Mouse (Mus musculus): ENCODE results near the gene Gm26566. TPM values are rescaled to one million over a fixed set of nuclear protein-coding genes. Genes with fewer than 3 reads are reported as not detected.

Gm26566 gene
- polyA plus RNA-seq, 1 experiment, result 2.0 TPM

GRCm38 (mm10) chr4:88714281-88714680 lies 7.3 kb upstream of the Gm26566 start:
- Histone ChIP-seq H3K79me2 (ENCODE audit: control insufficient read depth, insufficient read depth) (peaks cover 37% of the 10 kb centered on the region), H3K4me3 (no peak overlapping the region), H3K36me3 (ENCODE audit: control insufficient read depth, insufficient read depth) (peaks cover 17% of the 10 kb centered on the region), H3ac (ENCODE audit: control insufficient read depth, insufficient read length) (no peak overlapping the region), H3K27me3 (ENCODE audit: control insufficient read depth, insufficient read depth, insufficient read length) (no peaks in the 10 kb centered on the region), H3K4me2 (ENCODE audit: low read depth) (peak overlapping the region; percentile 30)
- TF ChIP-seq MAX (IDR thresholded peaks at IDR 0.05; ENCODE audit: low read depth) (no peak), POLR2AphosphoS2 (IDR thresholded peaks at IDR 0.05; ENCODE audit: insufficient read length, low read depth) (no peak), E2F4 (IDR thresholded peaks at IDR 0.05; ENCODE audit: insufficient read depth) (no peak), MYOD1 (IDR thresholded peaks at IDR 0.05; ENCODE audit: control insufficient read depth in 1 of 3, insufficient read length in 2 of 3, low read depth in 2 of 3) (no peak), SRF (IDR thresholded peaks at IDR 0.05; ENCODE audit: control insufficient read depth, insufficient read length, low read depth) (no peak), USF1 (IDR thresholded peaks at IDR 0.05; ENCODE audit: low read depth) (no peak), MYOG (IDR thresholded peaks at IDR 0.05; ENCODE audit: control insufficient read depth in 1 of 3, insufficient read depth in 1 of 3, insufficient read length in 2 of 3, low read depth in 2 of 3) (no peak), TCF3 (IDR thresholded peaks at IDR 0.05; ENCODE audit: insufficient read length, low read depth) (no peak)

- TF ChIP-seq E2F4 (IDR thresholded peaks at IDR 0.05; ENCODE audit: insufficient read depth) (no peak), MYOD1 (IDR thresholded peaks at IDR 0.05; ENCODE audit: control insufficient read depth in 1 of 3, insufficient read length in 2 of 3, low read depth in 2 of 3) (peak in 1 of 3 experiments; percentile 55), MYOG (IDR thresholded peaks at IDR 0.05; ENCODE audit: control insufficient read depth in 1 of 3, insufficient read depth in 1 of 3, insufficient read length in 2 of 3, low read depth in 2 of 3) (peak in 1 of 3 experiments; percentile 61)
- Histone ChIP-seq H3K4me2 (ENCODE audit: low read depth) (peak overlapping the region; percentile 30), H3K79me2 (ENCODE audit: control insufficient read depth, insufficient read depth) (peaks cover 44% of the 10 kb centered on the region), H3K27me3 (ENCODE audit: control insufficient read depth, insufficient read depth, insufficient read length) (no peaks in the 10 kb centered on the region), H3K36me3 (ENCODE audit: control insufficient read depth, insufficient read depth) (peaks cover 17% of the 10 kb centered on the region), H3ac (ENCODE audit: control insufficient read depth, insufficient read length) (no peak overlapping the region), H3K4me3 (no peak overlapping the region)
Observed at GRCm38 (mm10) chr4:88715059-88715458, 6.5 kb upstream of the Gm26566 start.

GRCm38 (mm10) chr4:88718715-88719114 lies 2.9 kb upstream of the Gm26566 start:
- TF ChIP-seq REST (IDR thresholded peaks at IDR 0.05; ENCODE audit: insufficient read depth, insufficient read length) (no peak), TCF12 (IDR thresholded peaks at IDR 0.05; ENCODE audit: insufficient read depth, poor library complexity, severe bottlenecking) (no peak), CEBPB (IDR thresholded peaks at IDR 0.05; ENCODE audit: insufficient read depth, poor library complexity, severe bottlenecking) (no peak), SRF (IDR thresholded peaks at IDR 0.05; ENCODE audit: control insufficient read depth, insufficient read length, low read depth) (no peak), USF1 (IDR thresholded peaks at IDR 0.05; ENCODE audit: low read depth) (no peak), TCF3 (IDR thresholded peaks at IDR 0.05; ENCODE audit: insufficient read length, low read depth) (no peak), MYOD1 (IDR thresholded peaks at IDR 0.05; ENCODE audit: control insufficient read depth in 1 of 3, insufficient read length in 2 of 3, low read depth in 2 of 3) (no peak), MAX (IDR thresholded peaks at IDR 0.05; ENCODE audit: low read depth) (no peak), POLR2A (IDR thresholded peaks at IDR 0.05; ENCODE audit: insufficient read length, low read depth) (no peak), MYOG (IDR thresholded peaks at IDR 0.05; ENCODE audit: control insufficient read depth in 1 of 3, insufficient read depth in 1 of 3, insufficient read length in 2 of 3, low read depth in 2 of 3) (no peak), E2F4 (IDR thresholded peaks at IDR 0.05; ENCODE audit: insufficient read depth) (no peak), POLR2AphosphoS2 (IDR thresholded peaks at IDR 0.05; ENCODE audit: insufficient read length, low read depth) (no peak)
- no peaks in the 10 kb centered on the region for H3K27me3 ChIP-seq (ENCODE audit: control insufficient read depth, insufficient read depth, insufficient read length)
- H3K79me2 ChIP-seq (ENCODE audit: control insufficient read depth, insufficient read depth), result peaks cover 65% of the 10 kb centered on the region
- H3K4me3 ChIP-seq, result no peak overlapping the region
- peak overlapping the region; percentile 92 for H3K4me2 ChIP-seq (ENCODE audit: low read depth)
- H3ac ChIP-seq (ENCODE audit: control insufficient read depth, insufficient read length), result no peak overlapping the region
- peaks cover 19% of the 10 kb centered on the region for H3K36me3 ChIP-seq (ENCODE audit: control insufficient read depth, insufficient read depth)

GRCm38 (mm10) chr4:88723497-88724090 lies 2.0 kb downstream of the Gm26566 start:
- Histone ChIP-seq H3K4me3 (no peak overlapping the region), H3K27me3 (ENCODE audit: control insufficient read depth, insufficient read depth, insufficient read length) (no peaks in the 10 kb centered on the region), H3K4me2 (ENCODE audit: low read depth) (no peak overlapping the region), H3K79me2 (ENCODE audit: control insufficient read depth, insufficient read depth) (peaks cover 35% of the 10 kb centered on the region), H3ac (ENCODE audit: control insufficient read depth, insufficient read length) (no peak overlapping the region), H3K36me3 (ENCODE audit: control insufficient read depth, insufficient read depth) (peaks cover 7% of the 10 kb centered on the region)
- TF ChIP-seq MYOD1 (IDR thresholded peaks at IDR 0.05; ENCODE audit: control insufficient read depth in 1 of 3, insufficient read length in 2 of 3, low read depth in 2 of 3), result no peak
- no peak for TF ChIP-seq POLR2AphosphoS2 (IDR thresholded peaks at IDR 0.05; ENCODE audit: insufficient read length, low read depth)
- TF ChIP-seq CEBPB (IDR thresholded peaks at IDR 0.05; ENCODE audit: insufficient read depth, poor library complexity, severe bottlenecking), result no peak
- TF ChIP-seq USF1 (IDR thresholded peaks at IDR 0.05; ENCODE audit: low read depth), result no peak
- TF ChIP-seq TCF12 (IDR thresholded peaks at IDR 0.05; ENCODE audit: insufficient read depth, poor library complexity, severe bottlenecking), result no peak
- TF ChIP-seq MAX (IDR thresholded peaks at IDR 0.05; ENCODE audit: low read depth), result no peak
- TF ChIP-seq SRF (IDR thresholded peaks at IDR 0.05; ENCODE audit: control insufficient read depth, insufficient read length, low read depth), result no peak
- no peak for TF ChIP-seq TCF3 (IDR thresholded peaks at IDR 0.05; ENCODE audit: insufficient read length, low read depth)
- TF ChIP-seq E2F4 (IDR thresholded peaks at IDR 0.05; ENCODE audit: insufficient read depth), result no peak
- TF ChIP-seq POLR2A (IDR thresholded peaks at IDR 0.05; ENCODE audit: insufficient read length, low read depth), result no peak
- no peak for TF ChIP-seq MYOG (IDR thresholded peaks at IDR 0.05; ENCODE audit: control insufficient read depth in 1 of 3, insufficient read depth in 1 of 3, insufficient read length in 2 of 3, low read depth in 2 of 3)
- TF ChIP-seq REST (IDR thresholded peaks at IDR 0.05; ENCODE audit: insufficient read depth, insufficient read length), result no peak

GRCm38 (mm10) chr4:88726727-88727126 lies 5.1 kb downstream of the Gm26566 start:
- no peak overlapping the region for H3K4me3 ChIP-seq
- H3ac ChIP-seq (ENCODE audit: control insufficient read depth, insufficient read length), result no peak overlapping the region
- no peak overlapping the region for H3K4me2 ChIP-seq (ENCODE audit: low read depth)
- no peaks in the 10 kb centered on the region for H3K27me3 ChIP-seq (ENCODE audit: control insufficient read depth, insufficient read depth, insufficient read length)
- TF ChIP-seq REST (IDR thresholded peaks at IDR 0.05; ENCODE audit: insufficient read depth, insufficient read length), result no peak
- TF ChIP-seq POLR2A (IDR thresholded peaks at IDR 0.05; ENCODE audit: insufficient read length, low read depth), result no peak
- no peak for TF ChIP-seq MAX (IDR thresholded peaks at IDR 0.05; ENCODE audit: low read depth)
- no peak for TF ChIP-seq MYOG (IDR thresholded peaks at IDR 0.05; ENCODE audit: control insufficient read depth in 1 of 3, insufficient read depth in 1 of 3, insufficient read length in 2 of 3, low read depth in 2 of 3)
- no peak for TF ChIP-seq E2F4 (IDR thresholded peaks at IDR 0.05; ENCODE audit: insufficient read depth)
- no peak for TF ChIP-seq TCF3 (IDR thresholded peaks at IDR 0.05; ENCODE audit: insufficient read length, low read depth)
- TF ChIP-seq CEBPB (IDR thresholded peaks at IDR 0.05; ENCODE audit: insufficient read depth, poor library complexity, severe bottlenecking), result no peak
- no peak for TF ChIP-seq USF1 (IDR thresholded peaks at IDR 0.05; ENCODE audit: low read depth)
- TF ChIP-seq MYOD1 (IDR thresholded peaks at IDR 0.05; ENCODE audit: control insufficient read depth in 1 of 3, insufficient read length in 2 of 3, low read depth in 2 of 3), result no peak
- TF ChIP-seq TCF12 (IDR thresholded peaks at IDR 0.05; ENCODE audit: insufficient read depth, poor library complexity, severe bottlenecking), result no peak
- no peak for TF ChIP-seq POLR2AphosphoS2 (IDR thresholded peaks at IDR 0.05; ENCODE audit: insufficient read length, low read depth)
- TF ChIP-seq SRF (IDR thresholded peaks at IDR 0.05; ENCODE audit: control insufficient read depth, insufficient read length, low read depth), result no peak
- peaks cover 3% of the 10 kb centered on the region for H3K79me2 ChIP-seq (ENCODE audit: control insufficient read depth, insufficient read depth)
- no peaks in the 10 kb centered on the region for H3K36me3 ChIP-seq (ENCODE audit: control insufficient read depth, insufficient read depth)

Measured in myocyte (in vitro differentiated cells).